Comparison of ENCODE assay signal across 8 mouse cellular contexts in the genomic region with DNA sequence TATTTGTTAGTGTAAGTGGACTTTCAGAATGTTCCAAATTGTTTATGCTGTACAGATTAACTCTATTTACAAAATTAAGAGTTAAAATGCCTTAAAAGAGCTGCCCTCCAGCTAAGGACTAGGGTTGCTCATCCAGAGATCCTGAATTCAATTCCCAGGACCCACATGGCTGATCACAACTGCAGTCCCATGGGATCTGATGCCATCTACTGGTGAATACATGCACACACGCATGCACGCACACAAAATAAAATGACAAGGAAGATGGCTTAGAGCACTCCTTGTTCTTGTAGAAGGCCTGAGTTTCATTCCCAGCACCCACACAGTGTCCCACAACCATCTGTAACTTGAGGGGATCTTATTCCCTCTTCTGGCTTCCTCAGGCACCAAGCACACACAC. TPM values are rescaled to one million over a fixed set of nuclear protein-coding genes. Genes with fewer than 3 reads are reported as not detected.
A peak's percentile ranks its signal among the peaks of the same experiment; 100 is the strongest.
DNase-seq lines count a peak whose midpoint lies in the region; ATAC-seq and TF ChIP-seq lines count a peak whose summit lies in the region.

No protein-coding gene starts in this region.

- no peaks in the 10 kb centered on the region for H3K27me3 ChIP-seq in kidney, adult 2 months (replicated peaks; ENCODE audit: control insufficient read depth, insufficient read depth, low read length)
- no peaks in the 10 kb centered on the region for H3K27me3 ChIP-seq in ES-Bruce4 (ENCODE audit: control insufficient read depth, insufficient read depth, low read length, poor library complexity, severe bottlenecking)
- no peaks in the 10 kb centered on the region for H3K27me3 ChIP-seq in liver, embryonic 16.5 days (ENCODE audit: control insufficient read depth, insufficient read depth, low read depth, low read length)

- no peak for TF ChIP-seq POLR2A in kidney, adult 2 months (IDR thresholded peaks at IDR 0.05; ENCODE audit: low read depth, low read length)
- no peak for TF ChIP-seq POLR2A in ES-Bruce4 (IDR thresholded peaks at IDR 0.05; ENCODE audit: insufficient read depth, low read length)

- peaks cover 10% of the 10 kb centered on the region for H3K36me3 ChIP-seq in kidney, adult 2 months (ENCODE audit: control insufficient read depth, insufficient read depth, low read length)
- H3K36me3 ChIP-seq in ES-Bruce4 (ENCODE audit: control insufficient read depth, insufficient read depth, low read length, poor library complexity, severe bottlenecking), result peaks cover 87% of the 10 kb centered on the region
- H3K36me3 ChIP-seq in liver, embryonic 16.5 days (ENCODE audit: control insufficient read depth, insufficient read depth), result peaks cover 63% of the 10 kb centered on the region

- no peaks in the 10 kb centered on the region for H3K4me1 ChIP-seq in kidney, adult 2 months (ENCODE audit: control insufficient read depth, insufficient read depth, low read length)
- H3K4me1 ChIP-seq in ES-Bruce4 (ENCODE audit: control insufficient read depth, insufficient read depth, low read length), result no peaks in the 10 kb centered on the region
- no peaks in the 10 kb centered on the region for H3K4me1 ChIP-seq in liver, embryonic 16.5 days (ENCODE audit: control insufficient read depth, low read depth, low read length)

- ATAC-seq in liver, embryonic 16.5 days (ENCODE audit: low read depth), result 0 out of 2 replicates have a peak, but pooled peaks have one; percentile 32

- DNase-seq in kidney, adult 2 months, result peak; percentile 21
- DNase-seq in kidney, adult 18-20 months, result no peak
- DNase-seq in brain, adult 2 months (ENCODE audit: low read depth, low spot score), result peak; percentile 48
- DNase-seq in gastrocnemius, postnatal 14 days, result no peak
- DNase-seq in adrenal gland, postnatal 10 days, result no peak
- DNase-seq in heart, adult 18-20 months, result no peak

- TF ChIP-seq CTCF in kidney, adult 2 months (conservative IDR thresholded peaks at IDR 0.05; ENCODE audit: insufficient read depth, insufficient read length, low read depth, low read length), result peak; percentile 63
- TF ChIP-seq CTCF in ES-Bruce4 (IDR thresholded peaks at IDR 0.05; ENCODE audit: low read depth, low read length), result peak; percentile 46

- H3K9me3 ChIP-seq in ES-Bruce4 (replicated peaks; ENCODE audit: control insufficient read depth, insufficient read depth, low read length, poor library complexity, severe bottlenecking), result no peaks in the 10 kb centered on the region
- no peaks in the 10 kb centered on the region for H3K9me3 ChIP-seq in liver, embryonic 16.5 days (replicated peaks; ENCODE audit: control insufficient read depth, low read length)

- H3K9ac ChIP-seq in ES-Bruce4 (ENCODE audit: low read depth, poor library complexity, severe bottlenecking), result no peak overlapping the region
- no peak overlapping the region for H3K9ac ChIP-seq in liver, embryonic 16.5 days (ENCODE audit: low read depth, low read length)

- no peak overlapping the region for H3K27ac ChIP-seq in kidney, adult 2 months (ENCODE audit: insufficient read depth, low read depth, low read length)
- H3K27ac ChIP-seq in ES-Bruce4 (ENCODE audit: insufficient read depth, low read length), result no peak overlapping the region
- H3K27ac ChIP-seq in liver, embryonic 16.5 days (ENCODE audit: low read length), result no peak overlapping the region

- intact Hi-C loops in gastrocnemius, postnatal 14 days (cut with DNase I; ENCODE audit: low total_unique reads), result no loop called here

- no peak overlapping the region for H3K4me3 ChIP-seq in kidney, adult 2 months (ENCODE audit: insufficient read depth, low read depth, low read length)
- H3K4me3 ChIP-seq in ES-Bruce4 (ENCODE audit: low read depth, low read length), result no peak overlapping the region
- no peak overlapping the region for H3K4me3 ChIP-seq in liver, embryonic 16.5 days (ENCODE audit: low read depth, low read length)

- WGBS in kidney, adult 2 months, result 57% methylated on average over 2 of the region's 2 CpGs
- whole genome bisulfite sequencing in liver, embryonic 16.5 days (ENCODE audit: insufficient replicate concordance), result 59% methylated on average over 2 of the region's 2 CpGs

- H3K4me2 ChIP-seq in liver, embryonic 16.5 days (ENCODE audit: low read depth, low read length), result no peak overlapping the region

- no peak for TF ChIP-seq EP300 in ES-Bruce4 (IDR thresholded peaks at IDR 0.05; ENCODE audit: insufficient read depth, low read depth, low read length)

RNA-seq across cellular contexts. Expression of a gene that starts 13.8 kb away (rescaled TPM):
- 91.8 and 126 TPM in 2 replicates for polyA plus RNA-seq in kidney, adult 2 months (2012; rRNA removed)
- polyA plus RNA-seq in ES-Bruce4 (2011; ENCODE audit: insufficient read depth, insufficient read length, low read depth, missing spikeins), result 647 and 696 TPM in 2 replicates
- 103 and 110 TPM in 2 replicates for polyA plus RNA-seq in liver, embryonic 16.5 days (2015; fragmentation: Nextera tagmentation; extraction: Ambion mirVana)
- total RNA-seq in gastrocnemius, postnatal 14 days (2021), result 100 to 1,000 TPM; 156 to 165 TPM
- 100 to 1,000 TPM; 279 to 288 TPM for total RNA-seq in adrenal gland, postnatal 10 days (2021)
- 100 to 1,000 TPM; 259 to 276 TPM for total RNA-seq in heart, adult 18-20 months (2021)

RNA-seq across cellular contexts. Expression of a gene that starts 46.8 kb away (rescaled TPM):
- polyA plus RNA-seq in kidney, adult 2 months (2012; rRNA removed), result 176 and 202 TPM in 2 replicates
- polyA plus RNA-seq in ES-Bruce4 (2011; ENCODE audit: insufficient read depth, insufficient read length, low read depth, missing spikeins), result 3.1 and 4.9 TPM in 2 replicates
- 153 and 170 TPM in 2 replicates for polyA plus RNA-seq in liver, embryonic 16.5 days (2015; fragmentation: Nextera tagmentation; extraction: Ambion mirVana)
- total RNA-seq in gastrocnemius, postnatal 14 days (2021), result 10 to 100 TPM; 20.9 to 22.6 TPM
- total RNA-seq in adrenal gland, postnatal 10 days (2021), result 100 to 1,000 TPM in 1 of 2 experiments, 10 to 100 TPM in 1; 98.8 to 134 TPM
- total RNA-seq in heart, adult 18-20 months (2021), result 10 to 100 TPM; 52.3 to 60.5 TPM

Comparison
In these comparisons a context has a peak if more than half of its experiments do, and no peak if none do; other contexts are left out.
1. DNase-seq: peak in kidney, adult 2 months (single experiment) and brain, adult 2 months (single experiment); none in kidney, adult 18-20 months (single experiment), gastrocnemius, postnatal 14 days (single experiment), adrenal gland, postnatal 10 days (single experiment) and heart, adult 18-20 months (0 of 2).